Mouse (Mus musculus) myocyte (in vitro differentiated cells): ENCODE measurements around the gene Naaladl2.

Experiments
- CEBPB ChIP-seq: IDR thresholded peaks from 2 replicates; pipeline ENCODE4 v1.6.1; 2011; ENCODE audit warnings: mild to moderate bottlenecking, moderate library complexity; ENCODE audit not compliant: poor library complexity, insufficient read depth, severe bottlenecking
- POLR2A ChIP-seq: IDR thresholded peaks from one replicate; pipeline ENCODE4 v1.6.1; 2011; ENCODE audit warnings: low read depth, mild to moderate bottlenecking, control low read depth, moderate library complexity; ENCODE audit not compliant: insufficient read length
- TCF12 ChIP-seq: IDR thresholded peaks from one replicate; pipeline ENCODE4 v1.6.1; 2011; ENCODE audit warnings: mild to moderate bottlenecking, control low read depth; ENCODE audit not compliant: poor library complexity, insufficient read depth, severe bottlenecking
- USF1 ChIP-seq: IDR thresholded peaks from one replicate; pipeline ENCODE4 v1.6.1; 2011; ENCODE audit warnings: low read depth, mild to moderate bottlenecking, control low read depth, moderate library complexity

GRCm38 (mm10) chr3:24852936-24853335 is 291.1 kb downstream of the Naaladl2 start:
- TF ChIP-seq TCF12 (no peak), POLR2A (no peak), CEBPB (no peak), USF1 (no peak)
